Mouse (Mus musculus) Patski (cell line): ENCODE data around the gene Lpcat4. TPM values are rescaled to one million over a fixed set of nuclear protein-coding genes. Genes with fewer than 3 reads are reported as not detected.

Source experiments
- ATAC-seq: fragments of 100-300 bp; one replicate; pipeline ENCODE4 v1.8.0; 2021
- CTCF ChIA-PET: fragments of 350-600 bp; sonication (Branson Sonifier 250); formaldehyde crosslinking; loops from one replicate; lab custom pipeline; 2022; ENCODE audit warnings: inconsistent platforms; lab: Charles Lee
- POLR2A ChIA-PET: fragments of 350-600 bp; sonication (Branson Sonifier 250); formaldehyde crosslinking; loops from one replicate; lab custom pipeline; 2022; ENCODE audit warnings: antibody characterized with exemption, inconsistent platforms; lab: Charles Lee
- DNase-seq: peaks from one replicate; pipeline ENCODE4 v3.0.0-alpha.2; 2011; ENCODE audit warnings: low read depth, low spot score
- H3K27me3 ChIP-seq: fragments of 371-371 bp; one replicate; pipeline ENCODE4 v1.5.1; 2021
- CTCF ChIP-seq: fragments of 100-300 bp; IDR thresholded peaks from one replicate; pipeline ENCODE4 v1.5.1; 2021
- in situ Hi-C: fragments of 300-500 bp; cut with MboI; formaldehyde crosslinking; loops from 3 replicates; pipeline ENCODE4 v1.11.1; 2018; ENCODE audit warnings: low pct_unique_long_range_greater_than_20kb, mixed read lengths
- polyA plus RNA-seq: library from polyadenylated mRNA; unstranded; gene quantifications from one replicate; pipeline ENCODE4 v1.2.3, GENCODE M21; 2021

The Lpcat4 gene
- polyA plus RNA-seq, 1 experiment from 2014 or later: 46.9 TPM

- in situ Hi-C loops: no loop called here
- H3K27me3 ChIP-seq: no peaks in the 10 kb centered on the region
- DNase-seq (no peak), ATAC-seq (no peak)
- CTCF ChIA-PET: interaction anchor here (0.9 to 2.6 kb wide), 2 partner anchors 11 to 18 kb away, joined by 3 to 7 read pairs; no protein-coding TSS in a partner anchor
- POLR2A ChIA-PET: interaction anchor here (0.8 kb wide), 1 partner anchor 9 kb away, joined by 3 read pairs; no protein-coding TSS in a partner anchor
- no peak for TF ChIP-seq CTCF
These were observed 50.2 kb downstream of the Lpcat4 start for GRCm38 (mm10) chr2:112289507-112289906.

GRCm38 (mm10) chr2:112292823-112293222, 53.6 kb downstream of the Lpcat4 start:
- no peaks in the 10 kb centered on the region for H3K27me3 ChIP-seq
- TF ChIP-seq CTCF: no peak
- ChIA-PET POLR2A (no interaction called here), CTCF (interaction anchor here (1.5 kb wide), 1 partner anchor 14 kb away, joined by 4 read pairs; no protein-coding TSS in a partner anchor)
- no peak for ATAC-seq
- no peak for DNase-seq
- in situ Hi-C loops: no loop called here

- no peak for TF ChIP-seq CTCF
- no peak for DNase-seq
- no peaks in the 10 kb centered on the region for H3K27me3 ChIP-seq
- in situ Hi-C loops: no loop called here
- no peak for ATAC-seq
- CTCF ChIA-PET: interaction anchor here (0.9 to 1.0 kb wide), 2 partner anchors 11 to 29 kb away, joined by 3 read pairs; no protein-coding TSS in a partner anchor
- POLR2A ChIA-PET: no interaction called here
These were observed 56.9 kb downstream of the Lpcat4 start for GRCm38 (mm10) chr2:112296211-112296610.

Other genes with a start within 250 kb of the Lpcat4 start
- gene Olfr1309, start 249.2 kb upstream of the Lpcat4 start, polyA plus RNA-seq: not detected
- not detected for gene Olfr1310, start 226.8 kb upstream of the Lpcat4 start, polyA plus RNA-seq
- not detected for gene Olfr1311, start 215.1 kb upstream of the Lpcat4 start, polyA plus RNA-seq
- gene Olfr1312, start 189.2 kb upstream of the Lpcat4 start, polyA plus RNA-seq: not detected
- not detected for gene Olfr1313, start 161.6 kb upstream of the Lpcat4 start, polyA plus RNA-seq
- 0.74 TPM for gene Olfr1314, start 142.7 kb upstream of the Lpcat4 start, polyA plus RNA-seq
- not detected for gene Olfr1315-ps1, start 124.0 kb upstream of the Lpcat4 start, polyA plus RNA-seq
- 0.14 TPM for gene Olfr1316, start 104.5 kb upstream of the Lpcat4 start, polyA plus RNA-seq
- 0.12 TPM for gene Olfr1317, start 99.1 kb upstream of the Lpcat4 start, polyA plus RNA-seq
- 0.13 TPM for gene Olfr1318, start 85.3 kb upstream of the Lpcat4 start, polyA plus RNA-seq
- gene Nutm1, start 19.8 kb downstream of the Lpcat4 start, polyA plus RNA-seq: 0.10 TPM
- gene Nop10, start 22.5 kb downstream of the Lpcat4 start, polyA plus RNA-seq: 55.3 TPM
- 25.5 TPM for gene Slc12a6, start 26.4 kb downstream of the Lpcat4 start, polyA plus RNA-seq
- gene Gm21985, start 26.8 kb downstream of the Lpcat4 start, polyA plus RNA-seq: 0.06 TPM
- 118 TPM for gene Emc4, start 128.6 kb downstream of the Lpcat4 start, polyA plus RNA-seq
- gene Katnbl1, start 139.7 kb downstream of the Lpcat4 start, polyA plus RNA-seq: 17.4 TPM
- gene Emc7, start 215.5 kb downstream of the Lpcat4 start, polyA plus RNA-seq: 25.8 TPM
- gene Chrm5, start 241.3 kb downstream of the Lpcat4 start, polyA plus RNA-seq: not detected